Mouse (Mus musculus) bone marrow, adult 2 months (tissue): ENCODE results near the gene Ranbp3l. TPM values are rescaled to one million over a fixed set of nuclear protein-coding genes. Genes with fewer than 3 reads are reported as not detected.

Experiments used
- H3K27ac ChIP-seq: fragments of 200-500 bp; 2 replicates; pipeline ENCODE4 v1.5.1; 2012; ENCODE audit warnings: low read depth, mild to moderate bottlenecking, control low read depth, inconsistent platforms, low read length; ENCODE audit not compliant: control insufficient read depth, poor library complexity, insufficient read depth
- H3K4me1 ChIP-seq: fragments of 200-500 bp; 2 replicates; pipeline ENCODE4 v1.6.1; 2011; ENCODE audit warnings: low read length; ENCODE audit not compliant: control insufficient read depth, insufficient read depth
- H3K4me3 ChIP-seq: fragments of 200-500 bp; replicated peaks from 2 replicates; pipeline ENCODE3; 2011; ENCODE audit warnings: mild to moderate bottlenecking, low read depth, low read length, control low read depth; ENCODE audit not compliant: control insufficient read depth
- CTCF ChIP-seq: fragments of 200-500 bp; IDR thresholded peaks from 2 replicates; pipeline ENCODE4 v1.5.1; 2011; ENCODE audit warnings: low read length, control low read depth; ENCODE audit not compliant: control insufficient read depth, insufficient read depth
- POLR2A ChIP-seq: fragments of 200-500 bp; IDR thresholded peaks from 2 replicates; pipeline ENCODE4 v1.6.1; 2011; ENCODE audit warnings: low read depth, mild to moderate bottlenecking, control low read depth, low read length, borderline replicate concordance; ENCODE audit not compliant: control insufficient read depth
- WGBS: fragments of 180-500 bp; shearing (Covaris S2); methylation state at CpG from one replicate; pipeline ENCODE4 v1.1.7; 2018; 5-methylcytosine and 5-hydroxymethylcytosine counted together
- polyA plus RNA-seq: library from polyadenylated mRNA; stranded (reverse); fragments of >200 nt; gene quantifications from 2 replicates; pipeline ENCODE4 v1.2.4, GENCODE M21; 2011; ENCODE audit warnings: low replicate concordance; ENCODE audit not compliant: missing spikeins, insufficient read depth, insufficient read length

Ranbp3l gene
- polyA plus RNA-seq, 1 experiment: not detected

- Histone ChIP-seq H3K4me1 (no peaks in the 10 kb centered on the region; the same call in 1 of the 2 replicates), H3K4me3 (no peak overlapping the region), H3K27ac (no peak overlapping the region)
- 76% methylated on average over 3 of the region's 3 CpGs for WGBS
- TF ChIP-seq POLR2A (no peak), CTCF (no peak)
These were observed 113.5 kb downstream of the Ranbp3l start for GRCm38 (mm10) chr15:9081294-9081693.

GRCm38 (mm10) chr15:9082753-9083152 lies 115.0 kb downstream of the Ranbp3l start:
- no peak overlapping the region for H3K27ac ChIP-seq
- TF ChIP-seq CTCF (no peak), POLR2A (no peak)
- WGBS: 90% methylated on average over 9 of the region's 9 CpGs
- peaks cover 2% of the 10 kb centered on the region for H3K4me1 ChIP-seq
- no peak overlapping the region for H3K4me3 ChIP-seq

GRCm38 (mm10) chr15:9086813-9087212 lies 119.1 kb downstream of the Ranbp3l start:
- no peak overlapping the region for H3K4me3 ChIP-seq
- H3K27ac ChIP-seq: no peak overlapping the region
- no peak for TF ChIP-seq POLR2A
- TF ChIP-seq CTCF: no peak
- WGBS: 66% methylated on average over 11 of the region's 11 CpGs
- H3K4me1 ChIP-seq: peaks cover 2% of the 10 kb centered on the region

- Histone ChIP-seq H3K4me1 (peaks cover 2% of the 10 kb centered on the region), H3K27ac (no peak overlapping the region), H3K4me3 (no peak overlapping the region)
- TF ChIP-seq POLR2A: no peak
- no peak for TF ChIP-seq CTCF
- WGBS: 77% methylated on average over 5 of the region's 5 CpGs
These were observed 119.7 kb downstream of the Ranbp3l start for GRCm38 (mm10) chr15:9087421-9087820.

GRCm38 (mm10) chr15:9087895-9088682 lies 120.3 kb downstream of the Ranbp3l start:
- WGBS: 85% methylated on average over 17 of the region's 17 CpGs
- TF ChIP-seq POLR2A (no peak), CTCF (no peak)
- H3K4me3 ChIP-seq: no peak overlapping the region
- no peak overlapping the region for H3K27ac ChIP-seq
- H3K4me1 ChIP-seq: peaks cover 2% of the 10 kb centered on the region

- 89% methylated on average over 8 of the region's 8 CpGs for WGBS
- Histone ChIP-seq H3K4me1 (peaks cover 2% of the 10 kb centered on the region), H3K4me3 (no peak overlapping the region), H3K27ac (no peak overlapping the region)
- TF ChIP-seq CTCF: no peak
- TF ChIP-seq POLR2A: no peak
These were observed 120.9 kb downstream of the Ranbp3l start for GRCm38 (mm10) chr15:9088683-9089072.

- no peak for TF ChIP-seq POLR2A
- no peak for TF ChIP-seq CTCF
- 75% methylated on average over 2 of the region's 2 CpGs for WGBS
- Histone ChIP-seq H3K4me1 (peaks cover 2% of the 10 kb centered on the region), H3K4me3 (no peak overlapping the region), H3K27ac (no peak overlapping the region)
These were observed 121.5 kb downstream of the Ranbp3l start for GRCm38 (mm10) chr15:9089136-9089720.

GRCm38 (mm10) chr15:9090662-9091061 lies 122.9 kb downstream of the Ranbp3l start:
- Histone ChIP-seq H3K27ac (no peak overlapping the region), H3K4me3 (no peak overlapping the region), H3K4me1 (peaks cover 2% of the 10 kb centered on the region)
- TF ChIP-seq POLR2A (no peak), CTCF (no peak)
- 64% methylated on average over 5 of the region's 5 CpGs for WGBS

GRCm38 (mm10) chr15:9093598-9094365 lies 126.0 kb downstream of the Ranbp3l start:
- Histone ChIP-seq H3K27ac (no peak overlapping the region), H3K4me3 (no peak overlapping the region), H3K4me1 (no peaks in the 10 kb centered on the region; the same call in 1 of the 2 replicates)
- 78% methylated on average over 11 of the region's 11 CpGs for WGBS
- TF ChIP-seq POLR2A (no peak), CTCF (no peak)
